Mouse (Mus musculus) stomach, postnatal 0 days (tissue): ENCODE data around the gene Ppp1ca.

Source experiments
- CTCF ChIP-seq: IDR thresholded peaks from 2 replicates; pipeline ENCODE4 v1.5.1; 2016; ENCODE audit warnings: antibody characterized with exemption, low read depth, mild to moderate bottlenecking, moderate library complexity
- EP300 ChIP-seq: optimal IDR thresholded peaks from 2 replicates; pipeline ENCODE3; 2016; ENCODE audit warnings: antibody characterized with exemption

DNA sequence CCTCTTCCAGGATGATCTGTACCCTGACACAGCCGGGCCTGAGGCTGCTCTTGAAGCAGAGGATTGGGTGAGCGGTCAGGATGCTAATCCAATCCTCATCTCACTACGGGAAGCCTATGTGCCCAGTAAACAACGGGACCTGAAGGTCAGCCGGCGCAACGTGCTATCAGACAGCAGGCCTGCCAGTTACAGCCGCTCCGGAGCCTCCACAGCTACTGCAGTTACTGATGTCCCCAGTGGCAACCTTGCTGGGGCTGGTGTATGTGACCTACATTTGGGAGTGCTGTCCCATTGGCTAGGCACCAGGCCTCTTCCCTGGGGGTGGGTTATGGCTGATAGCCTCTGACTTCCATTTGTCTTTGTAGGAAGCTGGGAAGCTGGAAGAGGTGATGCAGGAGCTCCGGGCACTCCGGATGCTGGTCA lies 38.6 kb upstream of the Ppp1ca start, which contains the start of gene Ptprcap:
- no peak for TF ChIP-seq CTCF
- no peak for TF ChIP-seq EP300
